Mouse (Mus musculus): ENCODE results near the gene AW549877.

AW549877 gene

GRCm38 (mm10) chr15:3987981-3988380 is 7.6 kb downstream of the AW549877 start:
- DNase-seq (ENCODE audit: extremely low spot score, low read depth, low spot score): no peak

- DNase-seq (ENCODE audit: extremely low spot score, low read depth, low spot score): no peak
Measured at GRCm38 (mm10) chr15:3984876-3985275, 10.7 kb downstream of the AW549877 start.

GRCm38 (mm10) chr15:3982732-3983131 is 12.8 kb downstream of the AW549877 start:
- no peak for DNase-seq (ENCODE audit: extremely low spot score, low read depth, low spot score)

- DNase-seq (ENCODE audit: extremely low spot score, low read depth, low spot score): no peak
Measured at GRCm38 (mm10) chr15:3979871-3980270, 15.7 kb downstream of the AW549877 start.

GRCm38 (mm10) chr15:3979061-3979848 is 16.3 kb downstream of the AW549877 start, which contains the start of gene Fbxo4:
TSS of gene Fbxo4 (minus strand) at chr15:3979573.
- DNase-seq (ENCODE audit: extremely low spot score, low read depth, low spot score): peak; percentile 28

GRCm38 (mm10) chr15:3978279-3978678 is 17.3 kb downstream of the AW549877 start:
- no peak for DNase-seq (ENCODE audit: extremely low spot score, low read depth, low spot score)

- DNase-seq (ENCODE audit: extremely low spot score, low read depth, low spot score): no peak
Measured at GRCm38 (mm10) chr15:3973300-3973699, 22.2 kb downstream of the AW549877 start.

- DNase-seq (ENCODE audit: extremely low spot score, low read depth, low spot score): no peak
Measured at GRCm38 (mm10) chr15:3970193-3970592, 25.4 kb downstream of the AW549877 start.

GRCm38 (mm10) chr15:3969743-3970142 is 25.8 kb downstream of the AW549877 start:
- DNase-seq (ENCODE audit: extremely low spot score, low read depth, low spot score): no peak

- no peak for DNase-seq (ENCODE audit: extremely low spot score, low read depth, low spot score)
Measured at GRCm38 (mm10) chr15:3962251-3962650, 33.3 kb downstream of the AW549877 start.

- DNase-seq (ENCODE audit: extremely low spot score, low read depth, low spot score): no peak
Measured at GRCm38 (mm10) chr15:3960094-3960493, 35.5 kb downstream of the AW549877 start.

- DNase-seq (ENCODE audit: extremely low spot score, low read depth, low spot score): no peak
Measured at GRCm38 (mm10) chr15:3957982-3958381, 37.6 kb downstream of the AW549877 start.

GRCm38 (mm10) chr15:3954971-3955370 is 40.6 kb downstream of the AW549877 start:
- DNase-seq (ENCODE audit: extremely low spot score, low read depth, low spot score): no peak

- DNase-seq (ENCODE audit: extremely low spot score, low read depth, low spot score): no peak
Measured at GRCm38 (mm10) chr15:3938132-3938531, 57.4 kb downstream of the AW549877 start.

GRCm38 (mm10) chr15:3936056-3936455 is 59.5 kb downstream of the AW549877 start:
- no peak for DNase-seq (ENCODE audit: extremely low spot score, low read depth, low spot score)

- DNase-seq (ENCODE audit: extremely low spot score, low read depth, low spot score): no peak
Measured at GRCm38 (mm10) chr15:3933466-3933865, 62.1 kb downstream of the AW549877 start.
